Mouse (Mus musculus): Measurements from ENCODE around the gene Fgfr2.

GRCm38 (mm10) chr7:130261684-130262527 is 2861.2 kb downstream of the Fgfr2 start:
- TF ChIP-seq CTCF (conservative IDR thresholded peaks at IDR 0.05; ENCODE audit: low read length) (no peak), POU5F1 (IDR thresholded peaks at IDR 0.05; ENCODE audit: borderline replicate concordance, low read length) (no peak)

Measured in E14TG2a.4 (cell line).